Mouse (Mus musculus) lung, postnatal 0 days (tissue): ENCODE measurements around the gene 4930516K23Rik. TPM values are rescaled to one million over a fixed set of nuclear protein-coding genes. Genes with fewer than 3 reads are reported as not detected.

Experiments
- ATAC-seq: fragments of 200-750 bp; cut with Nextera tagmentation; 2 replicates; pipeline ENCODE4 v1.8.0; 2017; ENCODE audit warnings: moderate library complexity
- DNase-seq: peaks from one replicate; pipeline ENCODE4 v3.0.0-alpha.2; 2016; ENCODE audit warnings: low spot score
- H3K27ac ChIP-seq: fragments of 300-500 bp; sonication (generic); 2 replicates; pipeline ENCODE4 v1.5.1; 2014; ENCODE audit warnings: antibody characterized with exemption, mild to moderate bottlenecking, low read length, mixed read lengths
- H3K27me3 ChIP-seq: fragments of 300-500 bp; sonication (generic); replicated peaks from 2 replicates; pipeline ENCODE4 v1.6.1; 2014; ENCODE audit warnings: low read length, mixed read lengths; ENCODE audit not compliant: insufficient read depth
- H3K36me3 ChIP-seq: fragments of 300-500 bp; sonication (generic); 2 replicates; pipeline ENCODE4 v1.6.1; 2014; ENCODE audit warnings: low read length, mixed read lengths; ENCODE audit not compliant: insufficient read depth
- H3K4me1 ChIP-seq: fragments of 300-500 bp; sonication (generic); 2 replicates; pipeline ENCODE4 v1.6.1; 2014; ENCODE audit warnings: antibody characterized with exemption, low read depth, low read length, mixed read lengths; ENCODE audit not compliant: insufficient read depth
- H3K4me2 ChIP-seq: fragments of 300-500 bp; sonication (generic); replicated peaks from 2 replicates; pipeline ENCODE4 v1.6.1; 2014; ENCODE audit warnings: low read depth, mild to moderate bottlenecking, low read length, moderate library complexity, mixed read lengths
- H3K4me3 ChIP-seq: fragments of 300-500 bp; sonication (generic); 2 replicates; pipeline ENCODE4 v1.5.1; 2014; ENCODE audit warnings: low read depth, low read length
- H3K9ac ChIP-seq: fragments of 300-500 bp; sonication (generic); replicated peaks from 2 replicates; pipeline ENCODE4 v1.6.1; 2014; ENCODE audit warnings: low read depth, mild to moderate bottlenecking
- H3K9me3 ChIP-seq: fragments of 300-500 bp; sonication (generic); 2 replicates; pipeline ENCODE4 v1.6.1; 2016; ENCODE audit warnings: low read length, mixed read lengths
- CTCF ChIP-seq: IDR thresholded peaks from 2 replicates; pipeline ENCODE4 v1.5.1; 2016; ENCODE audit warnings: antibody characterized with exemption, mild to moderate bottlenecking
- EP300 ChIP-seq: IDR thresholded peaks from 2 replicates; pipeline ENCODE4 v1.6.1; 2016; ENCODE audit warnings: antibody characterized with exemption, mild to moderate bottlenecking, control low read depth
- WGBS: fragments of 180-500 bp; shearing (Covaris S2); extraction: QIAGEN DNeasy Blood & Tissue Kit; methylation state at CpG from one replicate; pipeline ENCODE4 v1.1.7; 2014; 5-methylcytosine and 5-hydroxymethylcytosine counted together
- polyA plus RNA-seq: library from polyadenylated mRNA; unstranded; fragments of >200 nt; fragmentation: Nextera tagmentation; extraction: Ambion mirVana; gene quantifications from 2 replicates; pipeline ENCODE4 v1.2.1, GENCODE M21; 2015

4930516K23Rik gene
- polyA plus RNA-seq, 1 experiment from 2014 or later, result not detected

GRCm38 (mm10) chr7:104018953-104019352, 42.3 kb downstream of the 4930516K23Rik start:
- Histone ChIP-seq H3K9ac (no peak overlapping the region), H3K4me3 (no peak overlapping the region), H3K9me3 (no peaks in the 10 kb centered on the region), H3K27ac (no peak overlapping the region), H3K4me2 (no peak overlapping the region), H3K36me3 (no peaks in the 10 kb centered on the region), H3K27me3 (no peaks in the 10 kb centered on the region), H3K4me1 (no peaks in the 10 kb centered on the region)
- TF ChIP-seq CTCF, result no peak
- no peak for TF ChIP-seq EP300
- no peak for DNase-seq
- no peak for ATAC-seq
- 68% methylated on average over 1 of the region's 1 CpGs for WGBS

GRCm38 (mm10) chr7:104017203-104017602, 44.0 kb downstream of the 4930516K23Rik start, which contains the start of gene Olfr639:
Gene Olfr639 (minus strand): TSS chr7:104017303.
- no peaks in the 10 kb centered on the region for H3K27me3 ChIP-seq
- H3K9me3 ChIP-seq, result no peaks in the 10 kb centered on the region
- DNase-seq (no peak), ATAC-seq (no peak)
- no peaks in the 10 kb centered on the region for H3K4me1 ChIP-seq
- no peak within 1 kb of the TSS for H3K9ac ChIP-seq
- no peak for TF ChIP-seq CTCF
- TF ChIP-seq EP300, result no peak
- H3K36me3 ChIP-seq, result no peaks in the 10 kb centered on the region
- no peak within 1 kb of the TSS for H3K4me2 ChIP-seq
- no peak within 1 kb of the TSS for H3K27ac ChIP-seq
- H3K4me3 ChIP-seq, result no peak within 1 kb of the TSS

Other genes with a start within 250 kb of the 4930516K23Rik start
- gene Hbb-bt, start 247.4 kb downstream of the 4930516K23Rik start, polyA plus RNA-seq, result 4,793 and 5,487 TPM in 2 replicates
- 19,829 and 23,579 TPM in 2 replicates for gene Hbb-bs, start 233.3 kb downstream of the 4930516K23Rik start, polyA plus RNA-seq
- gene Hbb-bh2, start 220.9 kb downstream of the 4930516K23Rik start, polyA plus RNA-seq, result not detected in 2 replicates
- 0.27 TPM in 1 of 2 replicates, not detected in the other for gene Hbb-bh1, start 218.3 kb downstream of the 4930516K23Rik start, polyA plus RNA-seq
- gene Hbb-y, start 208.2 kb downstream of the 4930516K23Rik start, polyA plus RNA-seq, result 11.4 and 11.9 TPM in 2 replicates
- gene Olfr66, start 175.2 kb downstream of the 4930516K23Rik start, polyA plus RNA-seq, result not detected in 2 replicates
- gene Olfr64, start 167.0 kb downstream of the 4930516K23Rik start, polyA plus RNA-seq, result not detected in 2 replicates
- 0.05 TPM in 1 of 2 replicates, not detected in the other for gene Olfr65, start 158.0 kb downstream of the 4930516K23Rik start, polyA plus RNA-seq
- not detected in 2 replicates for gene Olfr631, start 132.6 kb downstream of the 4930516K23Rik start, polyA plus RNA-seq
- not detected in 2 replicates for gene Olfr632, start 127.1 kb downstream of the 4930516K23Rik start, polyA plus RNA-seq
- gene Olfr633, start 117.0 kb downstream of the 4930516K23Rik start, polyA plus RNA-seq, result not detected in 2 replicates
- gene Olfr635, start 90.3 kb downstream of the 4930516K23Rik start, polyA plus RNA-seq, result not detected in 2 replicates
- gene Olfr638, start 62.7 kb downstream of the 4930516K23Rik start, polyA plus RNA-seq, result not detected in 2 replicates
- gene Olfr639, start 44.1 kb downstream of the 4930516K23Rik start, polyA plus RNA-seq, result not detected in 2 replicates
- not detected in 2 replicates for gene Olfr640, start 35.9 kb downstream of the 4930516K23Rik start, polyA plus RNA-seq
- gene Olfr641, start 26.0 kb downstream of the 4930516K23Rik start, polyA plus RNA-seq, result not detected in 2 replicates
- gene Olfr642, start 8.8 kb downstream of the 4930516K23Rik start, polyA plus RNA-seq, result not detected in 2 replicates
- not detected in 2 replicates for gene Olfr644, start 10.4 kb upstream of the 4930516K23Rik start, polyA plus RNA-seq
- not detected in 2 replicates for gene Olfr645, start 24.0 kb upstream of the 4930516K23Rik start, polyA plus RNA-seq
- not detected in 2 replicates for gene Olfr646, start 43.4 kb upstream of the 4930516K23Rik start, polyA plus RNA-seq
- not detected in 2 replicates for gene Ubqln5, start 68.4 kb upstream of the 4930516K23Rik start, polyA plus RNA-seq
- gene Olfr643, start 76.0 kb upstream of the 4930516K23Rik start, polyA plus RNA-seq, result not detected in 2 replicates
- gene Ubqln3, start 81.8 kb upstream of the 4930516K23Rik start, polyA plus RNA-seq, result not detected in 2 replicates
- gene Ubqlnl, start 89.1 kb upstream of the 4930516K23Rik start, polyA plus RNA-seq, result not detected in 2 replicates
- gene Olfm5, start 103.4 kb upstream of the 4930516K23Rik start, polyA plus RNA-seq, result not detected in 2 replicates
- gene Olfr648, start 121.9 kb upstream of the 4930516K23Rik start, polyA plus RNA-seq, result 0.13 TPM in 1 of 2 replicates, not detected in the other
- gene Olfr649, start 134.5 kb upstream of the 4930516K23Rik start, polyA plus RNA-seq, result not detected in 2 replicates
- 0.61 and 1.1 TPM in 2 replicates for gene Trim6, start 157.3 kb upstream of the 4930516K23Rik start, polyA plus RNA-seq
- 6.5 and 7.3 TPM in 2 replicates for gene Trim34a, start 183.0 kb upstream of the 4930516K23Rik start, polyA plus RNA-seq
- 1.1 and 1.6 TPM in 2 replicates for gene Trim5, start 226.6 kb upstream of the 4930516K23Rik start, polyA plus RNA-seq